Mouse (Mus musculus) liver, embryonic 12.5 days (tissue): ENCODE results near the gene Rnf133. TPM values are rescaled to one million over a fixed set of nuclear protein-coding genes. Genes with fewer than 3 reads are reported as not detected.

Experiments
- ATAC-seq: fragments of 200-750 bp; cut with Nextera tagmentation; 2 replicates; pipeline ENCODE4 v1.8.0; 2017; ENCODE audit warnings: moderate number of reproducible peaks, mild to moderate bottlenecking, moderate library complexity
- H3K27ac ChIP-seq: fragments of 300-500 bp; sonication (generic); 2 replicates; pipeline ENCODE4 v1.5.1; 2016; ENCODE audit warnings: mild to moderate bottlenecking
- H3K27me3 ChIP-seq: fragments of 300-500 bp; sonication (generic); replicated peaks from 2 replicates; pipeline ENCODE4 v1.6.1; 2016; ENCODE audit warnings: mild to moderate bottlenecking, moderate library complexity
- H3K36me3 ChIP-seq: fragments of 300-500 bp; sonication (generic); 2 replicates; pipeline ENCODE4 v1.6.1; 2016; ENCODE audit warnings: mild to moderate bottlenecking, moderate library complexity
- H3K4me1 ChIP-seq: fragments of 300-500 bp; sonication (generic); 2 replicates; pipeline ENCODE4 v1.6.1; 2016
- H3K4me2 ChIP-seq: fragments of 300-500 bp; sonication (generic); 2 replicates; pipeline ENCODE4 v1.6.1; 2016; ENCODE audit warnings: mild to moderate bottlenecking, moderate library complexity
- H3K4me3 ChIP-seq: fragments of 300-500 bp; sonication (generic); 2 replicates; pipeline ENCODE4 v1.5.1; 2016; ENCODE audit warnings: mild to moderate bottlenecking, moderate library complexity
- H3K9ac ChIP-seq: fragments of 300-500 bp; sonication (generic); 2 replicates; pipeline ENCODE4 v1.6.1; 2016; ENCODE audit warnings: mild to moderate bottlenecking, moderate library complexity
- H3K9me3 ChIP-seq: fragments of 300-500 bp; sonication (generic); replicated peaks from 2 replicates; pipeline ENCODE4 v1.6.1; 2016; ENCODE audit warnings: mild to moderate bottlenecking, moderate library complexity
- WGBS: fragments of 180-500 bp; shearing (Covaris S2); methylation state at CpG from one replicate; pipeline ENCODE4 v1.1.7; 2016; ENCODE audit not compliant: insufficient replicate concordance; 5-methylcytosine and 5-hydroxymethylcytosine counted together
- polyA plus RNA-seq: library from polyadenylated mRNA; unstranded; fragments of >200 nt; fragmentation: Nextera tagmentation; extraction: Ambion mirVana; gene quantifications from 2 replicates; pipeline ENCODE4 v1.2.1, GENCODE M21; 2016

Rnf133 gene
- polyA plus RNA-seq: not detected in 2 replicates

- 59% methylated on average over 2 of the region's 2 CpGs for WGBS
- H3K9ac ChIP-seq: no peak within 1 kb of the TSS
- no peak for ATAC-seq
- no peaks in the 10 kb centered on the region for H3K27me3 ChIP-seq
- H3K4me1 ChIP-seq: no peaks in the 10 kb centered on the region
- H3K9me3 ChIP-seq: no peaks in the 10 kb centered on the region
- no peak within 1 kb of the TSS for H3K4me2 ChIP-seq
- no peaks in the 10 kb centered on the region for H3K36me3 ChIP-seq
- H3K4me3 ChIP-seq: no peak within 1 kb of the TSS
- no peak within 1 kb of the TSS for H3K27ac ChIP-seq
Observed at GRCm38 (mm10) chr6:23650205-23650604, at the start of gene Rnf133. TSS of gene Rnf133 (minus strand) at chr6:23650305.

DNA sequence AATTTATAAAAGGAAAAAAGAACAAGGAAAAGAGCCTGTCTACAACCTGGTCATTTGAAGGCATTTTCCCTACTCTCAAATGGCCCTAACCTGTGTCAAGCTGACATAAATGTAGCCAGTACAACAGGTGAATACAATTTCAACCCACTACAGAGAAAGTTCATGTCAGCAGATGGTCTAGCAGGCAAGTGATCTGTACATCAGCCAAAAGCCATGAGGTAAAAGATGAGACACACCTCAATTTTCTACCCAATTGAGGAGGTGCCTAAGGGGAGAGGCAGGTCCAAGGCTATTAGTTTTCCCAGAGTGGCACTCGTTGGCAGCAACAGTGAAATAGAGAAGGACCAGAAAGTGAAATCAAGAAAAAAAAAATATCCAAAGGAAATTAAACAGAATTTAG is 28.1 kb upstream of the Rnf133 start:
- Histone ChIP-seq H3K27ac (no peak overlapping the region), H3K4me1 (no peaks in the 10 kb centered on the region), H3K4me3 (no peak overlapping the region), H3K27me3 (no peaks in the 10 kb centered on the region), H3K4me2 (no peak overlapping the region), H3K9me3 (no peaks in the 10 kb centered on the region), H3K9ac (no peak overlapping the region), H3K36me3 (no peaks in the 10 kb centered on the region)
- no peak for ATAC-seq
- WGBS: 32% methylated on average over 1 of the region's 1 CpGs

GRCm38 (mm10) chr6:23655036-23655435 is 4.9 kb upstream of the Rnf133 start, which contains the start of gene Rnf148:
TSS of gene Rnf148 (minus strand) at chr6:23655136.
- no peak for ATAC-seq
- WGBS: 83% methylated on average over 2 of the region's 2 CpGs
- H3K27ac ChIP-seq: no peak within 1 kb of the TSS

GRCm38 (mm10) chr6:23648732-23649131 is 1.4 kb downstream of the Rnf133 start:
- no peak for ATAC-seq
- H3K4me1 ChIP-seq: no peaks in the 10 kb centered on the region
- WGBS: 32% methylated on average over 8 of the region's 8 CpGs

More at GRCm38 (mm10) chr6:23655036-23655435, 4.9 kb upstream of the Rnf133 start, which contains the start of gene Rnf148:
- no peaks in the 10 kb centered on the region for H3K36me3 ChIP-seq
- no peaks in the 10 kb centered on the region for H3K4me1 ChIP-seq
- H3K9ac ChIP-seq: no peak within 1 kb of the TSS
- H3K4me2 ChIP-seq: no peak within 1 kb of the TSS
- H3K4me3 ChIP-seq: no peak within 1 kb of the TSS
- no peaks in the 10 kb centered on the region for H3K9me3 ChIP-seq
- no peaks in the 10 kb centered on the region for H3K27me3 ChIP-seq

GRCm38 (mm10) chr6:23647627-23648247 is 2.4 kb downstream of the Rnf133 start:
- no peak overlapping the region for H3K4me2 ChIP-seq
- H3K27me3 ChIP-seq: no peaks in the 10 kb centered on the region
- H3K9me3 ChIP-seq: no peaks in the 10 kb centered on the region
- no peaks in the 10 kb centered on the region for H3K4me1 ChIP-seq
- H3K27ac ChIP-seq: no peak overlapping the region
- H3K4me3 ChIP-seq: no peak overlapping the region
- no peak for ATAC-seq
- no peaks in the 10 kb centered on the region for H3K36me3 ChIP-seq
- 64% methylated on average over 7 of the region's 7 CpGs for WGBS
- H3K9ac ChIP-seq: no peak overlapping the region

More at GRCm38 (mm10) chr6:23648732-23649131, 1.4 kb downstream of the Rnf133 start:
- H3K36me3 ChIP-seq: no peaks in the 10 kb centered on the region
- no peak overlapping the region for H3K4me3 ChIP-seq
- no peak overlapping the region for H3K4me2 ChIP-seq
- H3K27ac ChIP-seq: no peak overlapping the region
- H3K27me3 ChIP-seq: no peaks in the 10 kb centered on the region
- no peak overlapping the region for H3K9ac ChIP-seq
- no peaks in the 10 kb centered on the region for H3K9me3 ChIP-seq

DNA sequence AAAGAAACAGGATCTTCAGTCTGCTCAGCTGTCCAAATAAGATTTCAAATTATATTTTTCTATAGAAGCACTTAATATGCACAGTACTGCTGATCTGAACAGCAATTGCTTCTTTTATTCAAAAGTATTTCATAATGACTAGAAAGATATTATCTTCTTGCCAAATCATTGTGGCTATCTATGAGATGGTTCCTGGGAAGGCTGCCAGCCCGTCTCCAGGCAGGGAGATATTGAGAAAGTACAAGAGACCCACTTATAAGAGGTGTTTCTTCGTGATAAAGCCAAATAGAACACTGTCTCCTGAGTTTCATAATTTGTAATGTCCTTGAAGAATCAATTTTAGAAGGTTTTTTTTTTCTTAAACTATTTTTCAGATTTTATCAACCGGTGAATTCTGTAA is 13.0 kb downstream of the Rnf133 start:
- no peak overlapping the region for H3K27ac ChIP-seq
- WGBS: 54% methylated on average over 3 of the region's 3 CpGs
- no peaks in the 10 kb centered on the region for H3K27me3 ChIP-seq
- no peaks in the 10 kb centered on the region for H3K4me1 ChIP-seq
- no peak overlapping the region for H3K4me2 ChIP-seq
- no peak overlapping the region for H3K9ac ChIP-seq
- H3K4me3 ChIP-seq: no peak overlapping the region
- no peaks in the 10 kb centered on the region for H3K9me3 ChIP-seq
- no peak for ATAC-seq
- no peaks in the 10 kb centered on the region for H3K36me3 ChIP-seq

- H3K36me3 ChIP-seq: no peaks in the 10 kb centered on the region
- 60% methylated on average over 3 of the region's 3 CpGs for WGBS
- H3K9me3 ChIP-seq: no peaks in the 10 kb centered on the region
- no peaks in the 10 kb centered on the region for H3K4me1 ChIP-seq
- no peak overlapping the region for H3K4me3 ChIP-seq
- no peak overlapping the region for H3K27ac ChIP-seq
- H3K4me2 ChIP-seq: no peak overlapping the region
- H3K9ac ChIP-seq: no peak overlapping the region
- no peaks in the 10 kb centered on the region for H3K27me3 ChIP-seq
- no peak for ATAC-seq
Observed at GRCm38 (mm10) chr6:23635208-23635607, 14.9 kb downstream of the Rnf133 start.

DNA sequence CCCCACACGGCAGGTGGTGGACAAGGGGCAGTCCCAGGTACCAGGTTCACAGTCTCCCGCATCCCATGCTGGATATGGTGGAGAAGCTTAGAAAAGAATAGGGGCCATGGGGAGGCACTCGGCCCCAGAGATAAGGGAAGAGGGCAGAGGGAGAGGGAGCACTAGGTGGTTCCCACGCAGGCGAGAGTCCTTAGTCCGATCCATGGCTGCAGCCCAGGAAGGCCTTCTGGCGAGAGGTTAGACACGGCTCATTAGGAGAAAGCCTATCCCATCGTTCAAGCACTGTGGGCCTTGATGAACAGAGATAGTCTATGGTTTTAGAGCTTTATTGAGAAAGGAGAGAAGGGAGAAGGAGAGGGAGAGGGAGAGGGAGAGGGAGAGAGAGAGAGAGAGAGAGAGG is 16.1 kb downstream of the Rnf133 start:
- Histone ChIP-seq H3K27me3 (no peaks in the 10 kb centered on the region), H3K4me2 (no peak overlapping the region), H3K9ac (no peak overlapping the region), H3K36me3 (no peaks in the 10 kb centered on the region), H3K9me3 (no peaks in the 10 kb centered on the region), H3K4me1 (no peaks in the 10 kb centered on the region), H3K4me3 (no peak overlapping the region), H3K27ac (no peak overlapping the region)
- no peak for ATAC-seq
- WGBS: 73% methylated on average over 9 of the region's 9 CpGs

DNA sequence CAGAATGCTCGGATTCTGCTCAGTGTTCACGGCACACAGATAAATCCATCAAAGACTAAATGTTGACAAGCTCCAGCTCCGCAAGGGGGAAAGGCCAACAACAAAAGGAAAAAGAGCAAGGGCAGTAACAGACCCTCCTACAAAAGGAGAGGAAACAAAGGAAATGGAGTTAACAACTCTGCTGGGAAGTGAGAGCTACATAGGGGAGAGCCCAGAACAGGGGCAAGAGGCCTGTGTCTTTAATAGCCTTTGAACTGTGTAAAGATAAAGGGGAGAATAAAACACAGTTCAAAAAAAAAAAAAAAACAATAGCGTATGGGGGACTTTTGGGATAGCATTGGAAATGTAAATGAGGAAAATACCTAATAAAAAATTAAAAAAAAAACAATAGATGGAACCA is 19.6 kb downstream of the Rnf133 start:
- H3K9ac ChIP-seq: no peak overlapping the region
- no peak overlapping the region for H3K27ac ChIP-seq
- 42% methylated on average over 4 of the region's 4 CpGs for WGBS
- no peaks in the 10 kb centered on the region for H3K36me3 ChIP-seq
- no peak for ATAC-seq
- no peaks in the 10 kb centered on the region for H3K9me3 ChIP-seq
- H3K4me1 ChIP-seq: no peaks in the 10 kb centered on the region
- H3K4me2 ChIP-seq: no peak overlapping the region
- H3K4me3 ChIP-seq: no peak overlapping the region
- H3K27me3 ChIP-seq: no peaks in the 10 kb centered on the region

Other genes starting within 250 kb of the Rnf133 start
- not detected in 2 replicates for gene Rnf148, start 4.8 kb upstream of the Rnf133 start, polyA plus RNA-seq
- gene Cadps2, start 189.1 kb upstream of the Rnf133 start, polyA plus RNA-seq: 0.11 and 0.13 TPM in 2 replicates